Mouse (Mus musculus): ENCODE data around the gene Rpp40.

DNA sequence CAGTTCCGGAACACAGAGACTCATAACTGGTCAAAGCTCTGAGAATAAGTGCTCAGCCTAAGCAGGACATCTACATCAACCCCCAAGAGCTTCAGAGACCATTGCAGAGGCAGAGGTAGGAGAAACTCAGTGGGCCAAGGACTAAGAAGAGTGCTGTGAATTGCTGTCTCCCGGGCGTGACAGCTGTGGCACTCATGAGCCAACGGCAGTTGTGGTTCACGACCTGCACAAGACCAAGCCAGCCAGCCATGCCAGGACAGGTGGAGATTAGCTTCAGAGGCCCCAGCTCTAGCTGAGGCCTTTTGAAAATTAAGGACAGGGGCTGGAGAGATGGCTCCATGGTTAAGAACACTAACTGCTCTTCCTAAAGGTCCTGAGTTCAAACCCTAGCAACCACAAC lies 26.6 kb downstream of the Rpp40 start:
- TF ChIP-seq CTCF (conservative IDR thresholded peaks at IDR 0.05; ENCODE audit: low read length) (no peak; the same call in 1 of the 2 replicates), POU5F1 (IDR thresholded peaks at IDR 0.05; ENCODE audit: borderline replicate concordance, low read length) (no peak)
